Mouse (Mus musculus): ENCODE measurements around the gene Usp39. TPM values are rescaled to one million over a fixed set of nuclear protein-coding genes. Genes with fewer than 3 reads are reported as not detected.

Usp39 gene
- total RNA-seq (2015; ENCODE audit: low replicate concordance), result 62.9 and 90.1 TPM in 2 replicates
- total RNA-seq (2017; ENCODE audit: low replicate concordance), result 63.4 and 92.7 TPM in 2 replicates

GRCm38 (mm10) chr6:72345074-72345567 lies at the start of gene Usp39:
TSS of gene Usp39 (minus strand) at chr6:72345184.
- ATAC-seq (replicated peaks; ENCODE audit: low FRiP score, poor library complexity, severe bottlenecking), result peak; percentile 90

- ATAC-seq (replicated peaks; ENCODE audit: low FRiP score, poor library complexity, severe bottlenecking), result no peak
These were observed 47.4 kb upstream of the Usp39 start for GRCm38 (mm10) chr6:72392341-72392740.

- peak; percentile 62 for ATAC-seq (replicated peaks; ENCODE audit: low FRiP score, poor library complexity, severe bottlenecking)
These were observed 46.0 kb upstream of the Usp39 start for GRCm38 (mm10) chr6:72390795-72391521.

- peak; percentile 61 for ATAC-seq (replicated peaks; ENCODE audit: low FRiP score, poor library complexity, severe bottlenecking)
These were observed 45.2 kb upstream of the Usp39 start, which contains the start of gene Vamp8 for GRCm38 (mm10) chr6:72389941-72390771. TSS of gene Vamp8 (minus strand) at chr6:72390703.

GRCm38 (mm10) chr6:72389471-72389940 lies 44.5 kb upstream of the Usp39 start:
- peak; percentile 82 for ATAC-seq (replicated peaks; ENCODE audit: low FRiP score, poor library complexity, severe bottlenecking)

GRCm38 (mm10) chr6:72388791-72389329 lies 43.9 kb upstream of the Usp39 start:
- ATAC-seq (replicated peaks; ENCODE audit: low FRiP score, poor library complexity, severe bottlenecking), result no peak

GRCm38 (mm10) chr6:72388266-72388665 lies 43.3 kb upstream of the Usp39 start:
- ATAC-seq (replicated peaks; ENCODE audit: low FRiP score, poor library complexity, severe bottlenecking), result no peak

GRCm38 (mm10) chr6:72387816-72388215 lies 42.8 kb upstream of the Usp39 start:
- no peak for ATAC-seq (replicated peaks; ENCODE audit: low FRiP score, poor library complexity, severe bottlenecking)

GRCm38 (mm10) chr6:72386561-72386960 lies 41.6 kb upstream of the Usp39 start:
- ATAC-seq (replicated peaks; ENCODE audit: low FRiP score, poor library complexity, severe bottlenecking), result no peak

- no peak for ATAC-seq (replicated peaks; ENCODE audit: low FRiP score, poor library complexity, severe bottlenecking)
These were observed 40.3 kb upstream of the Usp39 start for GRCm38 (mm10) chr6:72385258-72385657.

- peak; percentile 69 for ATAC-seq (replicated peaks; ENCODE audit: low FRiP score, poor library complexity, severe bottlenecking)
These were observed 39.0 kb upstream of the Usp39 start for GRCm38 (mm10) chr6:72383952-72384351.

GRCm38 (mm10) chr6:72383142-72383820 lies 38.3 kb upstream of the Usp39 start:
- no peak for ATAC-seq (replicated peaks; ENCODE audit: low FRiP score, poor library complexity, severe bottlenecking)

GRCm38 (mm10) chr6:72382494-72382893 lies 37.5 kb upstream of the Usp39 start:
- no peak for ATAC-seq (replicated peaks; ENCODE audit: low FRiP score, poor library complexity, severe bottlenecking)

GRCm38 (mm10) chr6:72380131-72380770 lies 35.3 kb upstream of the Usp39 start, which contains the start of gene Vamp5:
TSS of gene Vamp5 (minus strand) at chr6:72380468.
- ATAC-seq (replicated peaks; ENCODE audit: low FRiP score, poor library complexity, severe bottlenecking), result peak; percentile 80

- peak; percentile 45 for ATAC-seq (replicated peaks; ENCODE audit: low FRiP score, poor library complexity, severe bottlenecking)
These were observed 34.6 kb upstream of the Usp39 start for GRCm38 (mm10) chr6:72379377-72380130.

- no peak for ATAC-seq (replicated peaks; ENCODE audit: low FRiP score, poor library complexity, severe bottlenecking)
These were observed 33.7 kb upstream of the Usp39 start for GRCm38 (mm10) chr6:72378510-72379234.

GRCm38 (mm10) chr6:72374820-72375563 lies 30.0 kb upstream of the Usp39 start:
- ATAC-seq (replicated peaks; ENCODE audit: low FRiP score, poor library complexity, severe bottlenecking), result peak; percentile 73

Measured in erythroid progenitor cell, adult 5-6 weeks (primary cell).